Mouse (Mus musculus) common myeloid progenitor, adult 5-6 weeks (primary cell): Measurements from ENCODE around the gene Myf5. TPM values are rescaled to one million over a fixed set of nuclear protein-coding genes. Genes with fewer than 3 reads are reported as not detected.

Source experiments
- ATAC-seq: replicated peaks from 2 replicates; pipeline ENCODE4 v1.8.0; 2016; ENCODE audit warnings: low read depth, mild to moderate bottlenecking, moderate TSS enrichment, inconsistent platforms; ENCODE audit not compliant: poor library complexity, severe bottlenecking
- total RNA-seq: library from RNA; stranded (forward); fragments of 200-1000, 187-1606 nt; gene quantifications from 2 replicates; pipeline ENCODE4 v1.2.3, GENCODE M21; 2017

The Myf5 gene
- total RNA-seq, result not detected in 2 replicates

GRCm38 (mm10) chr10:107485870-107486269 is at the start of gene Myf5:
Gene Myf5, minus strand, starts transcription at chr10:107486134.
- no peak for ATAC-seq

GRCm38 (mm10) chr10:107528758-107529157 is 42.8 kb upstream of the Myf5 start:
- ATAC-seq, result no peak

DNA sequence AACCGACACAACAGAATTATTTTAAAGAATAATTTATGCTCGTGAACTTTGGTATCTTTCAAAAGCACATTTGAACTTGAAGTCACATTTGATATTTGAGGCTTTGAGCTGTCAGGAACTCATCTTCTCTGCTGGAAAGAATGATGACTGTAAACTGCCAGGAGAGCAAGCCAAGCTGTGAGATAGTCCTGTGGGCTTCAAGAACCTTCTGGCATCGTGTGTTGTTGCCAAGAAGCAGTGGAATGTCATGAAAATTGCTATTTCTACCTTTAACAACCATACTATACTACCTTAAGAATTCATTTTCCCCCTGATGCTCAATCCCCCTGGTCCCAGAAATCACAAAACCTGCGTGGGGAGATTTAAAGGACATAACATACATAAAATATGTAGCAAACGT is 33.3 kb upstream of the Myf5 start:
- no peak for ATAC-seq

GRCm38 (mm10) chr10:107516641-107517040 is 30.7 kb upstream of the Myf5 start:
- ATAC-seq, result no peak

DNA sequence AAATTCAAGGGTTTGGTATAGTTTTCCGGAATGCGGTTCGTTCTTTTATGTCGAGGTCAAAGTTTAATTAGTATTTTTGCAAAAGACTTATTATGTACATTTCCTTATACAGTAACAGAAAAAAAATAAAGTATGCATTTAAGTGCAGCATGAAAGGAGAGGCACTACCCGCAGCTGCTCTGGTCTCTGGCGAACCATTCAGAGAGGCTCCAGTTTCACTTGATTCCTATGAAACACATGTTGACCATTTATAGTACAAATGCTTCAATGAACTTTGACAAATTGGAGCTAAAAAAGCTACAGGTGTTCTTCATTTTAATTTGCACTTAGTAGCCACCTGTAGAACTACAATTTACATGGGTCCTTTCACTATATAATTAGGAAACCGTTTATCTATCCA is 28.8 kb upstream of the Myf5 start:
- no peak for ATAC-seq

DNA sequence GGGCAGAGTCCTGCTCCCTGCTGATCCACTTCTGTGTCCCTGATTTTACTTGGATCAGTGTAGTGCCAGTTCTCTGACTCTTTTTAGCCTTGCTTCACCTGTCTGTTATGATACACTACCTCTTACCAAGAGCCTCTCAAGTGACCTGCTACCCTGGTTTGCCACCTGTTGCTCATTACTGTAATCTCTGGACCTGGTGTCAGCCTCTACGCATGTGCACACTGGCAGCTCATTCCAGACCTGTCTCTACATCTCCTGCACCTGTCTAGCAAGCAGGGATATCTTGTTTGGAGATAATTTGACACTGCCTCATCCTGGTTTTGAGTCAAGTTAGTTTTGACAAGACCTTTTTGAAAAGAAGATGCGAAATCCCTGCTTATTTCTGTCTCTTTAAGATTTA is 20.5 kb upstream of the Myf5 start:
- ATAC-seq, result no peak

- ATAC-seq, result no peak
These were observed 17.5 kb upstream of the Myf5 start for GRCm38 (mm10) chr10:107503430-107503829.

- ATAC-seq, result no peak
These were observed 16.3 kb upstream of the Myf5 start for GRCm38 (mm10) chr10:107502193-107502592.

DNA sequence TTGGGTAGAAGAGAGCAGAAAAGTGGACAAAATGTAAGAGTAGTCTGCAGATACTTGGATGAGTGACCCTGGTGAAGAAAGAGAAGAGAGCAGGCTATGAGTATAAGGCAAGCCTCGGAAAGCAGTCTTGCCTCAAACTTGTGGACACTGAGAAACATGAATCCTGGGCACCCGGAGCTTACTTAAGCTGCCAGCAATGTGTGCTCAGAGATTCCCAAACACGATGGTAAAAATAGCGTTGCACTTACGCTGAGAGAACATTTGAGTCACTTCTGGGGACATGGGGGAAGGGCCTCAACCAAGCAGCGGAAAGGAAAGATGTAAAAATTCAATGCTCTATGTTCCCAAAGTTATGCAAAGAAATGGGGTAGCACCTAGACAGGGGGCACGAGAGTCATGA is 13.7 kb upstream of the Myf5 start:
- no peak for ATAC-seq

GRCm38 (mm10) chr10:107496402-107496801 is 10.5 kb upstream of the Myf5 start:
- no peak for ATAC-seq

DNA sequence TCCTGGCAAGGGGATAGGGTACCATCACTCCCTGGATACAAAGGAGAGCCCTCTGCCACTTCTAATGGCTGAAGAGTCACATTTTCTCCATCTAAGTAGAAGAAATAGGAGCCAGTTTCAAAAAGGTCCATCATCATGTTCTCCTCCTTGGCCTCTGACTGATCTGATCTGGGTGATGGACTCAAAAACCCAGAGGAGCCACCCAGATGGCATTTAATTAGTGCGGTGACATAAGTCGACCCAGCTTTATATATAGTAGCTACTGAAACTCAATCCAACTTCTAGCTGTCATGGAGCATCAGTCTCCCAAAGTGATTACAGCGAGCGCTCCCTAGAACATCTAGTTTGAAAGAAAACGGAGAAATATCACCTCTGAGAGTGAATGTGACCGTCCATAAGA is 8.6 kb upstream of the Myf5 start, which contains the start of gene Myf6:
Gene Myf6, minus strand, starts transcription at position 170 of the 400 bp plus-strand sequence.
- ATAC-seq, result no peak

GRCm38 (mm10) chr10:107493580-107494474 is 7.9 kb upstream of the Myf5 start:
- no peak for ATAC-seq

DNA sequence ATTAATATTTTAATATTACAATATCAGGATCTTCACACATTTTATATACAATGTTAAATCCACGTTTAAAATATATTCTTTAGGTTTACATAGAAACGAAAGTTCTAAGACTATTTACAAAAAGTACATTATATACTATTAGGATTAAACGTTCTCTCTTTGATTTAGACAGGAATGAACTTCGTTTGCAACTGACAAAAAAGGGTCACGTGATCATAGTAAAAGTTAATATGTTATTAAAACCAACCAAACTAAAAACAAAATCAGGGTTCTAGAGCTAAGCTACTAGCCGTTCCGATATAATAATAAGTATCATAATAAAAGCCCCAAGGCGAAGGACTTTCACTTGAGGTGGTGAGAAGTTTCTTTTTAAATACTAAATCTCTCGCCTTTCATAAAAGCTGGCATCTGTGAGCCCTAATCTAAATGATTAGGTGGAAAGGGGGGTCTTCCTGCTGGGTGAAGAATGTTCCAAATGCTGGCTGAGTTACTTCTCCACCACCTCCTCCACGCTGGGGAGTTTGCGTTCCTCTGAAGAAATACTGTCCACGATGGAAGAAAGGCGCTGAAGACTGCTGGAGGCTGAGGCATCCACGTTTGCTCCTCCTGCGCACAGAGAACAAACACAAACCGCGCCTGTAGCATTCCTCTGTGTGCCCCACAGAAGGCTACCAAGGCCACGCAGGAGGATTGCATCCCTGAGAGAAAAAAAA is 7.1 kb upstream of the Myf5 start:
- 0 out of 2 replicates have a peak, but pooled peaks have one; percentile 18 for ATAC-seq

DNA sequence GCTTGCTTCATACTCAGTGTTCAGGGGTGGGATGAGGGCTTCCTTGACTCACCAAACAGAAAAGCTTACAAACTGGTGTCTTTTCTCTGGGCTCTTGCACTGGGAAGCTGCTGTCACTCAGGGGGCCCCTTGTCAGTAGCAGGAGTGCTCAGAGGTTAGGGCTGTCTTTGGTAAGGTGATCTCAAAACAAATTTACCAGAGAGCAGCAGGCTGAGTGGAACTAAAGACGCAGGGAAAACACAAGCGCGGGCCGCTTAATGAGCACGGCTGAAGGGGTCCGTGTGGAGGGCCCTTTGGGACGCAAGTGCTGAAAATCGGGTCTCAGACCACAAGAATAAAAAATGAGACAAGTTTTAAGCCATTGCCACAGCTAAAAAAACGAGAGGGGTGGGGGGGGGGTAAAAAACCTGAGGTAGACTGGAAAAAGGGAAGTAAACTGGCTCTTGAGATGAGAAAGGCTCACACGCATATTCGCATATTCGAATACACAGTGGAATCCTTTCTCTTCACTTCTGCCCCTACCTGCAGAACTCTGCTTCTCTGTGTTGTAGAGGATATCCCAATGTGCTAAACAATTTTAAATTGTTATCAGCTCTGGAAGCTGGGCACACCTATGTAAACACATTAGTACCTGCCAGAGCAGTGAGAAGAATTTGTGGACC is 2.9 kb upstream of the Myf5 start:
- ATAC-seq, result peak; percentile 42; the same call in 1 of the 2 replicates

GRCm38 (mm10) chr10:107486770-107487169 is 836 bp upstream of the Myf5 start:
- no peak for ATAC-seq

DNA sequence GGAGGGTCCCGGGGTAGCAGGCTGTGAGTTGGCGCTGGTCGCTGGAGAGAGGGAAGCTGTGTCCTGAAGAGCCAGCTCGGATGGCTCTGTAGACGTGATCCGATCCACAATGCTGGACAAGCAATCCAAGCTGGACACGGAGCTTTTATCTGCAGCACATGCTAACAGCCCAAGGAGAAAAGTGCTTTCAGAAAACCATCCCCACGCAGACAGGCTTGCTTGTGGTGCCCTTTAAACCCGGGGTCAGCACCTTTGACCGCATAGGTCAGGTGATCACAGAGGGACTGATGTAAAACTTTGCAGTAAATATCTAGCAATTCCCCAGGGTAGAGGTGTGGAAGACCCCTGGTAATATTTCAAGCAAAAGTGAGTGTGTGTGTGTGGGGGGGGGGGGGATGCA is 1.9 kb downstream of the Myf5 start:
- no peak for ATAC-seq

DNA sequence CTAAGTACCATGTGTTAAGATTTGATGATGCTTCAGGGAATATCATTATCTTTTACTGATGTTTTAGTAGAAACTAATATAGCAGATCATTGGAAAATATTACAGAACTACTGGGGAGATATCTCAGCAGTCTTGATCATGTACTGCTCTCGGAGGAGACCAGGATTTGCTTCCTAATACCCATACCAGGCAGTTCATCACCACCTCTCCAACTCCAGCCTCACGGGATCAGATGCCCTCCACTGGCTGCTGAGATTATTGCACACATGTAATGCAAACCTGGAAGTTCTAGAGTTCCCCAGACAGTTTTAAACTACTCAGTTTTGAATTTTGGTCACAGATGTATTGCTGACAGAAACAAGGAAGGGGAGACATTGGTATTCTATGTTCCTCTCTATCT is 12.4 kb downstream of the Myf5 start:
- 0 out of 2 replicates have a peak, but pooled peaks have one; percentile 39 for ATAC-seq

- ATAC-seq, result no peak
These were observed 14.2 kb downstream of the Myf5 start for GRCm38 (mm10) chr10:107471712-107472111.

DNA sequence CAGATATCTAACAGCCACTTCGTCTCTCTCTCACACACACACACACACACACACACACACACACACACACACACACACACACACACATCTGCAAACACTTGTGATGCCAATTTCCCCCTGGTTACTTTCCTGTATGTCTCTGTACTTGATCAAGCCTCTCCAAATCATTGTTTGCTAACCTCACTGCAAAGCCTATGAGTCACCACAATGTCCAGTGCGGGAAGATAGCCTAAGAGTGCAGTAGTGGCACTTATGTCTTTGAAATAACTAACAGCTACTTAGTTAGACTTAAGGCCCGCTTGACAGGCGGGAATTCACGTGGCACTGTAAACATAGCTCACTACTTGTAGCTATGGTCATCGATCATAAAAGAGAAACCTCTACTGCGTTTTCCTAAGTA is 18.1 kb downstream of the Myf5 start:
- ATAC-seq, result no peak

GRCm38 (mm10) chr10:107449496-107450330 is 36.2 kb downstream of the Myf5 start:
- no peak for ATAC-seq
